ENCODE assay signal across 12 mouse cellular contexts in genomic region chr10:24235426-24236283, GRCm38 (mm10). TPM values are rescaled to one million over a fixed set of nuclear protein-coding genes. Genes with fewer than 3 reads are reported as not detected.
DNase-seq lines count a peak whose midpoint lies in the region; ATAC-seq lines count a peak whose summit lies in the region.
"Had no signal": no experiment of that assay in that cellular context is flagged by ENCODE, and none has a peak within 500 bp of the region (broad histone marks: within the 10 kb centered on the region; RNA-seq: fewer than 3 reads in every experiment).

No protein-coding gene starts in this region.

- H3K36me3 ChIP-seq in midbrain, embryonic 13.5 days: no peaks in the 10 kb centered on the region
- no peaks in the 10 kb centered on the region for H3K36me3 ChIP-seq in midbrain, embryonic 11.5 days (ENCODE audit: control insufficient read depth, insufficient read depth, low read length)
- H3K36me3 ChIP-seq in forebrain, embryonic 16.5 days (ENCODE audit: control insufficient read depth, insufficient read depth): no peaks in the 10 kb centered on the region
- H3K36me3 ChIP-seq: G1E; heart, embryonic 12.5 days had no signal

- ATAC-seq in midbrain, embryonic 13.5 days: no peak
- ATAC-seq in midbrain, embryonic 11.5 days (ENCODE audit: low FRiP score): no peak
- peak; percentile 91 for ATAC-seq in forebrain, embryonic 16.5 days
- ATAC-seq: intestine, embryonic 16.5 days had no signal

- DNase-seq in midbrain, embryonic 11.5 days (ENCODE audit: low spot score, missing footprints): no peak
- DNase-seq in left cerebral cortex, postnatal 14 days (ENCODE audit: low spot score in 2 of 2): peak; percentile 44 to 46
- peak; percentile 13 for DNase-seq in right cerebral cortex, postnatal 14 days
- DNase-seq in adrenal gland, adult 8-10 months: no peak
- no peak for DNase-seq in ovary, postnatal 14 days (ENCODE audit: low spot score)
- DNase-seq in kidney, adult 11 months: no peak
- DNase-seq: cerebellum, postnatal 14 days had no signal

- H3K27me3 ChIP-seq in midbrain, embryonic 13.5 days: no peaks in the 10 kb centered on the region
- no peaks in the 10 kb centered on the region for H3K27me3 ChIP-seq in midbrain, embryonic 11.5 days (ENCODE audit: control insufficient read depth, insufficient read depth, low read length)
- H3K27me3 ChIP-seq in forebrain, embryonic 16.5 days (replicated peaks; ENCODE audit: control insufficient read depth, insufficient read depth, low read length): no peaks in the 10 kb centered on the region
- H3K27me3 ChIP-seq: heart, embryonic 12.5 days had no signal

- peaks cover 9% of the 10 kb centered on the region for H3K4me1 ChIP-seq in midbrain, embryonic 13.5 days (replicated peaks)
- H3K4me1 ChIP-seq in midbrain, embryonic 11.5 days (ENCODE audit: control insufficient read depth, insufficient read depth, low read length): no peaks in the 10 kb centered on the region; the same call in 1 of the 2 replicates
- peaks cover 7% of the 10 kb centered on the region for H3K4me1 ChIP-seq in forebrain, embryonic 16.5 days (replicated peaks; ENCODE audit: control insufficient read depth, insufficient read depth, low read length)
- H3K4me1 ChIP-seq: heart, embryonic 12.5 days had no signal

- no peaks in the 10 kb centered on the region for H3K9me3 ChIP-seq in midbrain, embryonic 13.5 days
- no peaks in the 10 kb centered on the region for H3K9me3 ChIP-seq in midbrain, embryonic 11.5 days (ENCODE audit: control insufficient read depth, low read length)
- H3K9me3 ChIP-seq in forebrain, embryonic 16.5 days (ENCODE audit: control insufficient read depth, low read length): peaks cover 4% of the 10 kb centered on the region; the same call in 1 of the 2 replicates

- peak overlapping the region; percentile 30 for H3K4me2 ChIP-seq in midbrain, embryonic 13.5 days (replicated peaks)
- H3K4me2 ChIP-seq in midbrain, embryonic 11.5 days: no peak overlapping the region
- H3K4me2 ChIP-seq in forebrain, embryonic 16.5 days (ENCODE audit: low read length): peak overlapping the region; percentile 36
- H3K4me2 ChIP-seq: heart, embryonic 12.5 days had no signal

- H3K4me3 ChIP-seq in midbrain, embryonic 13.5 days (replicated peaks): no peak overlapping the region
- H3K4me3 ChIP-seq in midbrain, embryonic 11.5 days (ENCODE audit: low read depth, low read length): no peak overlapping the region
- no peak overlapping the region for H3K4me3 ChIP-seq in forebrain, embryonic 16.5 days (replicated peaks; ENCODE audit: low read length)
- H3K4me3 ChIP-seq: heart, embryonic 12.5 days had no signal

- H3K9ac ChIP-seq in midbrain, embryonic 13.5 days (replicated peaks): no peak overlapping the region
- no peak overlapping the region for H3K9ac ChIP-seq in midbrain, embryonic 11.5 days (ENCODE audit: low read length)
- H3K9ac ChIP-seq in forebrain, embryonic 16.5 days (replicated peaks; ENCODE audit: low read depth, low read length): no peak overlapping the region
- H3K9ac ChIP-seq: heart, embryonic 12.5 days had no signal

- 44% methylated on average over 23 of the region's 23 CpGs for WGBS in midbrain, embryonic 13.5 days
- 71% methylated on average over 23 of the region's 23 CpGs for WGBS in midbrain, embryonic 11.5 days
- WGBS in forebrain, embryonic 16.5 days: 18% methylated on average over 23 of the region's 23 CpGs

- no peak overlapping the region for H3K27ac ChIP-seq in midbrain, embryonic 13.5 days
- no peak overlapping the region for H3K27ac ChIP-seq in midbrain, embryonic 11.5 days (ENCODE audit: low read depth, low read length)
- no peak overlapping the region for H3K27ac ChIP-seq in forebrain, embryonic 16.5 days (ENCODE audit: low read length)

- intact Hi-C loops in left cerebral cortex, postnatal 14 days (cut with DNase I): no loop called here

RNA-seq across cellular contexts. Expression of gene Moxd1, which starts 12.3 kb away (rescaled TPM):
- polyA plus RNA-seq in midbrain, embryonic 13.5 days (2015; fragmentation: Nextera tagmentation; extraction: Ambion mirVana): 0.67 and 1.3 TPM in 2 replicates
- polyA plus RNA-seq in midbrain, embryonic 11.5 days (2014; fragmentation: Nextera tagmentation; extraction: Ambion mirVana): 1.8 and 3.9 TPM in 2 replicates
- polyA plus RNA-seq in forebrain, embryonic 16.5 days (2015; fragmentation: Nextera tagmentation; extraction: Ambion mirVana): 2.0 and 2.4 TPM in 2 replicates
- 10 to 100 TPM in 1 of 2 experiments, 1 to 10 TPM in 1; 8.9 to 11.3 TPM for total RNA-seq in left cerebral cortex, postnatal 14 days (2021)
- under 1 TPM in 3 of 4 experiments, not detected in 1; 0.15 to 0.27 (median 0.15) TPM for total RNA-seq in adrenal gland, adult 8-10 months (2022)
- total RNA-seq: G1E had no signal
- polyA plus RNA-seq: G1E had no signal

Comparison
In these comparisons a context has a peak if more than half of its experiments do, and no peak if none do; other contexts are left out.
1. DNase-seq: peak in left cerebral cortex, postnatal 14 days (2 of 2) and right cerebral cortex, postnatal 14 days (single experiment); none in midbrain, embryonic 11.5 days (single experiment), adrenal gland, adult 8-10 months (single experiment), ovary, postnatal 14 days (single experiment) and kidney, adult 11 months (single experiment).